Mouse (Mus musculus) small intestine, adult 2 months (tissue): Measurements from ENCODE around the gene Eif1.

Source experiments
- CTCF ChIP-seq: fragments of 200-500 bp; IDR thresholded peaks from 2 replicates; pipeline ENCODE4 v1.5.1; 2012; ENCODE audit warnings: low read depth, mild to moderate bottlenecking, control low read depth, inconsistent platforms, low read length, moderate library complexity, mixed read lengths; ENCODE audit not compliant: insufficient replicate concordance, insufficient read length; ENCODE audit errors: extremely low read depth
- POLR2A ChIP-seq: fragments of 200-500 bp; IDR thresholded peaks from 2 replicates; pipeline ENCODE4 v1.6.1; 2012; ENCODE audit warnings: low read depth, mild to moderate bottlenecking, control low read depth, inconsistent platforms, low read length, moderate library complexity

DNA sequence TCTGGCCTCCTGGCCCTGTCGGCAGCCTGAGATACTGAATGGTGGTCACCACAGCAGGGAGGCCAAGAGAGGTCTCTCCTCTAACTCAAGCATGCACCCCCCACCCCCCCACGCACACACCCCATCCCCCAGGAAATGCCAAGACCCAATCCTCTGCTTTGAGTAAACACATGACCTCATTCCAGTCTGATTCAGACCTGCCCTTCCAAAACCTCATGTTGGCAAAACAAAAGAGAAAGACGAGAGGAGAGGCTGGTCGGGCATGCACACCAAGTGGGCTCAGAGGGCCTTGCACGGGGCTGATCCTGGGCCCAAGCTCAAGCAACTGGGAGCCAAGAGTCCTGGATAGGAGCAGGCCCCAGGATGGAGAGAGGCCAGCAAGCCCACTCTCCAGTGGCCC lies 29.4 kb upstream of the Eif1 start:
- TF ChIP-seq CTCF (no peak), POLR2A (no peak)
